Mouse (Mus musculus): ENCODE results near the gene Notch3.
"Not testable (repeated sequence)": the region's sequence is repeated elsewhere in the genome, so short reads cannot be mapped to it uniquely, and the experiment has no call there.

GRCm38 (mm10) chr17:32098905-32099304 is 67.7 kb downstream of the Notch3 start:
- TF ChIP-seq CTCF (IDR thresholded peaks at IDR 0.05; ENCODE audit: low read depth); EP300 (optimal IDR thresholded peaks at IDR 0.05): not testable (repeated sequence)
